Mouse (Mus musculus) ovary, postnatal 14 days (tissue): ENCODE results near the gene Ntn4.

Experiments
- DNase-seq: peaks from one replicate; pipeline ENCODE4 v3.0.0; 2022; ENCODE audit warnings: low spot score

Ntn4 gene

GRCm38 (mm10) chr10:93783216-93784013 lies 142.9 kb downstream of the Ntn4 start:
- no peak for DNase-seq
